Mouse (Mus musculus) embryonic stem cell, embryonic (primary cell): ENCODE data around the gene Gpcpd1.

Experiments
- CTCF ChIA-PET, 4 experiments: fragments of 300-600 bp in 2 of 4; fragments of 350-600 bp in 2 of 4; sonication (Branson Sonifier 250); formaldehyde crosslinking; loops; one replicate each; lab custom pipeline; 2022; ENCODE audit warnings: inconsistent platforms in 2 of 4; lab: Charles Lee
- POLR2A ChIA-PET, 4 experiments: fragments of 300-600 bp in 2 of 4; fragments of 350-600 bp in 2 of 4; sonication (Branson Sonifier 250); formaldehyde crosslinking; loops; one replicate each; lab custom pipeline; 2022; ENCODE audit warnings: antibody characterized with exemption in 4 of 4, inconsistent platforms in 1 of 4; lab: Charles Lee

Gpcpd1 gene

DNA sequence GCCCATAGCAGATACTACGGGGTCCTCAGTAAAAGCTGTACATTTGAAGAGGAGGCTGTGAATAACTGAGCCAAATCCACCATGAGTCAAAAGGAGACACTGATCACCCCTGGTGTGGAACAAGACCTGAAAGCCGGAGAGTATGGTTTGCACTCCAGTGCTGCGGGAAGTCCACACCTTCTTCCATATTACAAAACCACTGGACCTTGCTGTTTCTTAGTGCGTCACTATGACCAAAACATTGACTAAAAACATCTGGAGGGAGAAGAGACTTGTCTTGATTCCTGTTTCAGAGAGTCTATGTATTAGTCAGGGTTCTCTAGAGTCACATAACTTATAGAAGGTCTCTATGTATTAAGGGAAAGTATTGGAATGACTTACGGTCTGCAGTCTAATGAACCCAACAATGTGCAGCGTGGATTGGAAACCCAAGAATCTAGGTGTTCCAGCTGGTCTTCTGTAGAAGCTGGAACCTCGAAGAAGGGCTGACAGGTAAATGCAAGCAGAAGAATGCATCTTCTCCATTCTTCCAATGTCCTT lies at the start of gene Gpcpd1:
Gene Gpcpd1 (minus strand): TSS at position 490 of the 540 bp plus-strand sequence.
- ChIA-PET CTCF (no interaction called here), POLR2A (no interaction called here)

DNA sequence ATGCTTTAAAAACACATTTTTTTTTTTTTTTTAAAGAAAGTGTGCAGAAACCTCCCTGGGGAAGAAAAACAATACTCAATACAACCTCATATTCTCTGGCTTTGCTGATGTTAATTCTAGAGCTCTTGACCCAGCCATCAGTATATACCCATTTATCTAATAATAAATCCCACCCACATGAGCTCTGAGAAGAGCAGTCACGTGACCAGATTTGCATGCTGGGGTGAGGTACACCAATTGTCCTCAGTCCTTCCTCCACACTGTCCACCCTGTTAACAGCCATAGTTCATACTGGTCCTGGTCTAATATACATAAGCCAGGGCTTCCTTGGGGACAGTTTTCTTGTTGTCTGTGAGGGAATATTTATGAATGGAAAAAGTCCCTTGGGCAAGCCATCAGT lies 49.0 kb upstream of the Gpcpd1 start:
- CTCF ChIA-PET = interaction anchor here in 1 of 4 experiments (1.2 kb wide), 1 partner anchor 25 kb away, joined by 4 read pairs; no protein-coding TSS in a partner anchor
- POLR2A ChIA-PET = interaction anchor here in 2 of 4 experiments (0.6 to 0.9 kb wide), 4 partner anchors 41 to 229 kb away, joined by 3 to 5 read pairs (median 3); partner anchors contain the start of gene Shld1 (in 1 of the 2)

- ChIA-PET POLR2A (interaction anchor here in 1 of 4 experiments (0.6 kb wide), 1 partner anchor 570 kb away, joined by 4 read pairs; no protein-coding TSS in a partner anchor), CTCF (no interaction called here)
Observed at GRCm38 (mm10) chr2:132628626-132629025, 41.1 kb upstream of the Gpcpd1 start.

GRCm38 (mm10) chr2:132623092-132623491 lies 35.6 kb upstream of the Gpcpd1 start:
- CTCF ChIA-PET = no interaction called here
- POLR2A ChIA-PET = no interaction called here

DNA sequence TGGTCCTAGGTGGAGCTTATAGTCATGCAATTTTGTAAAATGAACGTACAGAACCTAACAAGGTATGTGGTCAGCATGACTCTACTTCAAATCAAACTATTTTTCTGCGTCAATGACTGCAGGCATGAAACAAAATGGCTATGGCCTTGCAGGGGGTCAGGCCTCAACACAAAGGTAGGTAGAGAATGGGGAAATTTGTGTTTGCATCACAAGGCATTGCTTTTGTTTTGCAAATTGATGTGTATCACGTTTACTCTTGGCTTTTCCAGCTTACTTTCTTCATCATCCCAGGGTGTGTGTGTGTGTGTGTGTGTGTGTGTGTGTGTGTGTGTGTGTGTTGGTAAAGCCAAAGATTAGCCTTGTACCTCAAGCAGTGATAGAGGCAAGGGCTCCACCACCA lies 30.2 kb upstream of the Gpcpd1 start:
- ChIA-PET CTCF (no interaction called here), POLR2A (interaction anchor here in 2 of 4 experiments (0.7 to 1.4 kb wide), 4 partner anchors 10 to 262 kb away, joined by 3 to 8 read pairs (median 3); no protein-coding TSS in a partner anchor)

DNA sequence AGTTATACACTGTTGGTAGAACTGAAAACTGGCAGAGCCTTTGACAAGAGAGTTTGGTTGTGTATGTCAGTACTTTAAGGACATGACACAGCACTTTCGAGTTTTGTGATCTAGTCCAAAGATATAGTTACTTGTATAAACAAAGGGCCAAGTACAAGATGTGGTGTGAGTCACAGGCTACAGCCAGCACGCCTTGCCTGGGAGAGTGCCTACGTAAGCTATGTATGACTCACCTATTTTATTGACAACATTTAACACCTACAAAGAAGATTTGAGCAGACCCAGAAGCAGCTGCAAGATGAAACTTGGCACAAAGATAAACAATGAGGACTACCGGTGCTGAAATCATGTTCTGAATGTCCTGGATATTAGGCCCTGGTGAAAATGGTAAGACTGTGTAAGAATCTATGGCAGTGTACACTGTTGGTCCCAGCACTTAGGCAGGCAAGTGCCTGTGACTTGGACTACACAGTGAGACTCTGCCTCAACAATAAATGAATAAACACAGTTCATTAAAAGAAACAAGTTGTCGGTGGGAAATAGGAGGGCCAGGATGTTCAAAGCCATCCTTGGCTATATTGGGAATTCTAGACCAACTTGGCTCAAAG lies 26.2 kb upstream of the Gpcpd1 start:
- CTCF ChIA-PET = no interaction called here
- POLR2A ChIA-PET = interaction anchor here in 1 of 4 experiments (0.6 kb wide), 1 partner anchor 18 kb away, joined by 3 read pairs; no protein-coding TSS in a partner anchor

- POLR2A ChIA-PET = interaction anchor here in 2 of 4 experiments (0.6 to 1.0 kb wide), 2 partner anchors 9 to 40 kb away, joined by 3 read pairs; no protein-coding TSS in a partner anchor
Observed at GRCm38 (mm10) chr2:132611551-132612233, 24.2 kb upstream of the Gpcpd1 start.

DNA sequence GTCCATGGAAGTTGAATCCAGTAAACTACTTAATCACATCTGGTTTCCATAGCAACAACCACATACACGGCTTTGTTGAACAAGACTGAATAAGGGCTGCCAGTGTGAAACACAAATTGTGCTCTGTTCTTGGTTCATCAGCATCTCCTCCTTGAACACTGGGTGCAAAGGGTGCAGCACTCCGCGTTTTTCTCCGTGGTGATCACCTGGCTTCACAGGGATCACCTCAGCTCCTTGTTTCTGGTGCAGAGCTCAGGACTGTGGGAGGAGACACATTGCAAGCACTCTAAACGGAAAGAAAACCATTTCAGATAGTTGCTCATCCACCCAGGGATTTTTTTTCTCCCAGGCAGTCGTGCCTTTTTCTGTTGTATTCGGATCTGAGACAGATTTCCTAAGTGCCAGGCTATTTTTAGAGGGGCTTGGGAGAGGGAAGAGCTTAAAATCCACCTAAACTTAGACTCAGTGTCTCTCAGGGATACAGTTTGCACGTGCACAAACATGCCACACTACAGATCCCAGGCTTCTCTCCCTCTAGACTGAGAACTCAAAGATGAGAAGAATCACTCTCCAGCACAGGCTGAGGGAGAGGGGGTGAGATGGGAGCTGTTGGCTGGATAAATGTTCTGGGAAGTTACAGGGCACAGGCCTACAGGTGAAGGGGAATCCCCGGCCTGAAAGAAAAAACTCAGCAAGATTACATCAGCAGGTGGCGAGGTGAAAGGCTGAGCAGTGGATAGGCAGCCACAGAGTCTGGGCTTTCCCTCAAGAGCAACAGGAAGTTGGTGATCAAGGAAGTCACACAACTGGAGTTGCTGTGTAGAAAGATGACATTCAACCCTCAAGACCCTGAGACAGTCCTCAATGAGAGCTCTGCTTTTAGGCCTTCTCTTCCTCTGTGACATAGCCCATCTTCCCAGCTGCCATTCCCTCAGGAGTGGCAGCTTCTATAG lies 19.9 kb upstream of the Gpcpd1 start:
- POLR2A ChIA-PET = interaction anchor here in 2 of 4 experiments (0.5 to 2.1 kb wide), 8 partner anchors 8 to 353 kb away, joined by 3 to 8 read pairs (median 4); no protein-coding TSS in a partner anchor
- CTCF ChIA-PET = interaction anchor here in 2 of 4 experiments (0.5 to 0.9 kb wide), 2 partner anchors 11 to 94 kb away, joined by 3 to 11 read pairs; no protein-coding TSS in a partner anchor

More at GRCm38 (mm10) chr2:132611551-132612233, 24.2 kb upstream of the Gpcpd1 start:
- CTCF ChIA-PET = interaction anchor here in 1 of 4 experiments (0.9 kb wide), 1 partner anchor 25 kb away, joined by 4 read pairs; no protein-coding TSS in a partner anchor

DNA sequence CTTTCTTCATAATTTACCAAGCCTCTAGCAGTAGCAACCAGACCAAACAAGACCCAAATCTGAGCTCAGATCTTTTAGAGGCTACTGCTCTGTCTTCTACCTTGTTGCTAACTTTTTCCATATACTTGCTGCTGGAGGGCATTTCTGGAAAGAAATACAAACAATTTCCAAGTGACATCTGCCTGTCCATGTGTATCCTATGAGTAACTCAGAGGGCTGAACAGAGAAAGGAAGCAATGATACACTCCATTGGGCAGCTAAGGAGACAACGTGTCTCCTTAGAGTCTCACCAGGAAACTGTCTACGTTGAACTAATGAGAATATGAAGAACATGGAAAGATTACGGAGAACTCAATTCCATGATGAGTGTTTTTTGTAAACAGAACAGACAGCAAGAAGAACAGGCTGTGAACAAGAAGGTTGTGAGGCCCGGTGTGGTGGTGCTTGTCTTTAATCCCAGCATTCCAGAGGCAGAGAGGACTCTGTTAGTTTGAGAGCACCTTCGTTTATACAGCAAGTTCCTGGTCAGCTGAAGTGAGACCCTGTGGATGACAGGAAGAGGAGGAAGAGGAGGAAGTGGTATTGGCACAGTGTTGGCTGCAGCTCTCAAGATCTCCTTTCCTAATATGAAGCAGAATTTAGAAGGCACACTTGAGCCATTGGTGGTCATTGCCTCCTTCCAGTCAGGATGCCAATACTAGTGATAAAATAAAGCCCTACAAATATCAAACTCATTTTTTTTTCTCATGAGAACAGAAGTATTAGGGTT lies 18.4 kb upstream of the Gpcpd1 start:
- CTCF ChIA-PET = interaction anchor here in 1 of 4 experiments (0.7 kb wide), 1 partner anchor 40 kb away, joined by 4 read pairs; no protein-coding TSS in a partner anchor
- POLR2A ChIA-PET = interaction anchor here in 1 of 4 experiments (0.6 to 2.1 kb wide), 2 partner anchors 9 to 28 kb away, joined by 7 read pairs; no protein-coding TSS in a partner anchor

- POLR2A ChIA-PET = interaction anchor here in 2 of 4 experiments (0.6 to 0.7 kb wide), 4 partner anchors 19 to 307 kb away, joined by 3 to 9 read pairs (median 3); no protein-coding TSS in a partner anchor
- CTCF ChIA-PET = interaction anchor here in 1 of 4 experiments (0.6 kb wide), 2 partner anchors 40 to 267 kb away, joined by 3 to 5 read pairs; no protein-coding TSS in a partner anchor
Observed at GRCm38 (mm10) chr2:132604922-132605321, 17.4 kb upstream of the Gpcpd1 start.

GRCm38 (mm10) chr2:132603706-132604105 lies 16.2 kb upstream of the Gpcpd1 start:
- CTCF ChIA-PET = no interaction called here
- POLR2A ChIA-PET = interaction anchor here in 1 of 4 experiments (0.9 to 1.0 kb wide), 3 partner anchors 8 to 26 kb away, joined by 3 read pairs; no protein-coding TSS in a partner anchor

DNA sequence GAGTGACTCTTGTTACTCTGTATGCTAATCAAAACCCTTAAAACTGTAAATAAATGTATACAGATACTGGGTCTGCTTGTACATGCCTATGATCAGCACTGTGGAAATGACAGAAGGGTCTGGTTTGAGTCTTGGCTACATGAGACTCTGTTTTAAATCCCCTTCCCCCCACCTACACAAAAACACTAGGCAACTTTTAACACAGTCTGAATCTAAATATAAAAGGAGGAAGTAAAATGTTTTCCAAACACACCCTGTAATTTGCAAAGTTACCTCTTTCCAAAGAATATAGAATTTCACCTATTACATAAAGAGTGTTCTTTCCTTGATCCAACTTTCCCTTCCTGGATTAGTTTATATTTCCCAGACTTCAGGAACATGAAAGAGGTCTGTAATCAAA lies 14.2 kb upstream of the Gpcpd1 start:
- CTCF ChIA-PET = no interaction called here

DNA sequence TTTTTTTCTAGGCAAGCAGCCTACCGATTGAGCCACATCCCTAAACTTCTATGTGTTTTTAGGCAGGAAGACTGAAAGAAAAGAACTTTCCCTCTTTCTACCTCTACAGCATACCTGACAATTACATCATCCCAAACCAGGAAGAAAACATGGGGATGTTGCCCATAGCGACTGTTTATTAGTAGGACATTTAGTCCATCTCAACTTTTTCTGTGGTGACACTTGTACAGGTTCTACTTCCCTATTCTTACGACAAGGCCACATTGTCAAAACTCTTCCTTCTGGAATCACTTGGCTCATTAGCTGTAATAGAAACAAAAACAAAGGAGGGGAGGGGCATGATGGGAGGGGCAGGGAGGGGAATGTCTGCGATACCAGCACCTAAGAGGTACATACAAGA lies 12.6 kb upstream of the Gpcpd1 start:
- CTCF ChIA-PET = interaction anchor here in 3 of 4 experiments (0.6 to 1.1 kb wide), 3 partner anchors 8 to 27 kb away, joined by 3 to 4 read pairs (median 3); no protein-coding TSS in a partner anchor
- POLR2A ChIA-PET = interaction anchor here in 3 of 4 experiments (0.6 to 2.1 kb wide), 11 partner anchors 8 to 454 kb away, joined by 3 to 11 read pairs (median 3); no protein-coding TSS in a partner anchor

More for the DNA sequence above, 14.2 kb upstream of the Gpcpd1 start:
- POLR2A ChIA-PET = interaction anchor here in 2 of 4 experiments (0.6 to 2.1 kb wide), 3 partner anchors 8 to 51 kb away, joined by 3 to 11 read pairs (median 4); no protein-coding TSS in a partner anchor

- ChIA-PET POLR2A (interaction anchor here in 2 of 4 experiments (0.5 to 1.6 kb wide), 7 partner anchors 8 to 171 kb away, joined by 3 to 7 read pairs (median 3); no protein-coding TSS in a partner anchor), CTCF (no interaction called here)
Observed at GRCm38 (mm10) chr2:132599127-132599526, 11.6 kb upstream of the Gpcpd1 start.

DNA sequence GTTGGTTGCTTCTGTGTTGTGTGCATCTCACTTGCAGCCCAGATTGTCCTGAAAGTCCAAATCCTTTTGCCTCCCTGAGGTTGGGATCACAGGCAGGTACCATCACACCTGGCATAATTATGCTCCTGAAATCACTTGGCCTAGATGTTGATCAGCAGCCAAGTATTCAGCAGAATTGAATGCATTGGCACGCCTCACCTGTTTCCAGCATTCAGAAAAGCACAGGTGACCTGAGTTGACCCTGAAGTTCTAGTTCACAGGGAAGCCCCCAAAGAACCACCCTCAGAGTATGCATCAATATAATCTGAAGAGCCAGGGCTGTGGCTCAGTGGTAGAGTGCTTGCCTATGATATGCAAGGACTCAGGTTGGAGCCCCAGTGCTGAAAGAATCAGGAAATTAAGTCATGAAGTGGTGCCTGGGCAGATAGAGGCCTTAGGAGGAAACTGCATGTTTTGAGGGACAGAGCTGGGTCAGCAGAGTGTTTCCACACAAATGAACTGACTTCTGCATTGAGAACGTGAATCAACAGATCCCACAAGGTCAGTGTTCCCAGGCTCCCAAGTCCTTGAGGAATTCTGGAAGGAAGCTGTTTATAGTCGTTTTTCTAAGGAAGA lies 10.4 kb upstream of the Gpcpd1 start:
- CTCF ChIA-PET = no interaction called here
- POLR2A ChIA-PET = interaction anchor here in 2 of 4 experiments (0.6 to 1.4 kb wide), 3 partner anchors 10 to 253 kb away, joined by 4 to 5 read pairs (median 4); no protein-coding TSS in a partner anchor

DNA sequence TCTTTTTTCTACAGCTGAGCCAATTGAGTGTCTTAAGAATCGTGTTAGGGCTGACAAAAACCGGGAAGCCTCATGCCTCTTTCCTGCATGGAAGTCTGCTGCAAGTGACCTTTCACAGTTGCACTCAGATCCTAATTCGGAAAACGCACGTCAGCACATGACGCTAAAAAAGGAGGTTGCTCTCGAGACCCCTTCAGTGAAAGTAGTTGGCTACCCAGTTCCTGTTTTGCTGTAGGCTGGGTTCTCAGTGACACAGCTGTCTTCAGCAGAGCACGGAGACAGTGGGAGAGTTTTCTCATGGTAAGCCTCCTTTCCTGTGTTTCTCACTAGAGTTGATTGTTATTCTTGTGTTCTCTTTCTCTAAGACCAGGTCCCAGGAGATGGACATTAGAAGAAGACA lies 9.7 kb upstream of the Gpcpd1 start:
- POLR2A ChIA-PET = interaction anchor here in 1 of 4 experiments (0.5 to 1.0 kb wide), 3 partner anchors 8 to 469 kb away, joined by 3 to 7 read pairs (median 4); no protein-coding TSS in a partner anchor
- CTCF ChIA-PET = interaction anchor here in 1 of 4 experiments (1.0 kb wide), 1 partner anchor 10 kb away, joined by 3 read pairs; no protein-coding TSS in a partner anchor
